Mouse (Mus musculus) spleen, postnatal 14 days (tissue): ENCODE measurements around the gene Pla2g16.
A peak's percentile ranks its signal among the peaks of the same experiment; 100 is the strongest.

Experiments
- DNase-seq, 2 experiments: peaks; one replicate each; pipeline ENCODE4 v3.0.0; 2021 to 2022; ENCODE audit warnings: low spot score in 2 of 2

The Pla2g16 gene

GRCm38 (mm10) chr19:7557328-7557822 is at the start of gene Pla2g16:
Gene Pla2g16, plus strand, starts transcription at chr19:7557459.
- peak; percentile 46 to 59 for DNase-seq

- DNase-seq, result no peak
Observed at GRCm38 (mm10) chr19:7508026-7508425, 49.2 kb upstream of the Pla2g16 start.

- DNase-seq, result no peak
Observed at GRCm38 (mm10) chr19:7516437-7516836, 40.8 kb upstream of the Pla2g16 start.

GRCm38 (mm10) chr19:7521619-7522018 is 35.6 kb upstream of the Pla2g16 start:
- no peak for DNase-seq

GRCm38 (mm10) chr19:7522856-7523255 is 34.4 kb upstream of the Pla2g16 start:
- DNase-seq, result no peak

GRCm38 (mm10) chr19:7523292-7523691 is 34.0 kb upstream of the Pla2g16 start:
- DNase-seq, result peak in 1 of 2 experiments; percentile 17

GRCm38 (mm10) chr19:7523781-7524180 is 33.5 kb upstream of the Pla2g16 start:
- DNase-seq, result no peak

- DNase-seq, result no peak
Observed at GRCm38 (mm10) chr19:7524879-7525278, 32.4 kb upstream of the Pla2g16 start.

GRCm38 (mm10) chr19:7528639-7529428 is 28.4 kb upstream of the Pla2g16 start:
- peak; percentile 17 to 57 for DNase-seq

- DNase-seq, result no peak
Observed at GRCm38 (mm10) chr19:7531906-7532305, 25.4 kb upstream of the Pla2g16 start.

- DNase-seq, result no peak
Observed at GRCm38 (mm10) chr19:7533891-7534290, 23.4 kb upstream of the Pla2g16 start.

GRCm38 (mm10) chr19:7548924-7549323 is 8.3 kb upstream of the Pla2g16 start:
- no peak for DNase-seq

- no peak for DNase-seq
Observed at GRCm38 (mm10) chr19:7551550-7552300, 5.5 kb upstream of the Pla2g16 start.

GRCm38 (mm10) chr19:7552301-7552673 is 5.0 kb upstream of the Pla2g16 start:
- no peak for DNase-seq

GRCm38 (mm10) chr19:7553441-7553840 is 3.8 kb upstream of the Pla2g16 start:
- no peak for DNase-seq

GRCm38 (mm10) chr19:7554881-7555280 is 2.4 kb upstream of the Pla2g16 start:
- DNase-seq, result no peak

- no peak for DNase-seq
Observed at GRCm38 (mm10) chr19:7556641-7557040, 618 bp upstream of the Pla2g16 start.

- DNase-seq, result no peak
Observed at GRCm38 (mm10) chr19:7557844-7558243, 585 bp downstream of the Pla2g16 start.

GRCm38 (mm10) chr19:7558675-7559074 is 1.4 kb downstream of the Pla2g16 start:
- DNase-seq, result no peak

- DNase-seq, result no peak
Observed at GRCm38 (mm10) chr19:7559986-7560385, 2.7 kb downstream of the Pla2g16 start.

- no peak for DNase-seq
Observed at GRCm38 (mm10) chr19:7561456-7561855, 4.2 kb downstream of the Pla2g16 start.

GRCm38 (mm10) chr19:7562601-7563129 is 5.4 kb downstream of the Pla2g16 start:
- DNase-seq, result no peak

GRCm38 (mm10) chr19:7563676-7564075 is 6.4 kb downstream of the Pla2g16 start:
- no peak for DNase-seq
